Mouse (Mus musculus) ES-E14 (cell line): Measurements from ENCODE around the gene Slamf9.

Source experiments
- CHD2 ChIP-seq: IDR thresholded peaks from 2 replicates; pipeline ENCODE4 v1.6.1; 2014; ENCODE audit warnings: mild to moderate bottlenecking, low read depth, low read length, inconsistent platforms
- ZC3H11A ChIP-seq: IDR thresholded peaks from 2 replicates; pipeline ENCODE4 v1.6.1; 2012; ENCODE audit warnings: low read depth, mild to moderate bottlenecking, inconsistent platforms, low read length, borderline replicate concordance

GRCm38 (mm10) chr1:172501371-172502144 lies 26.4 kb downstream of the Slamf9 start:
- TF ChIP-seq ZC3H11A, result no peak
- TF ChIP-seq CHD2, result no peak
